Mouse (Mus musculus) megakaryocyte progenitor cell, adult 5-6 weeks (primary cell): ENCODE measurements around the gene Gm21988. TPM values are rescaled to one million over a fixed set of nuclear protein-coding genes. Genes with fewer than 3 reads are reported as not detected.

Source experiments
- ATAC-seq: replicated peaks from 2 replicates; pipeline ENCODE4 v1.8.0; 2016; ENCODE audit warnings: mild to moderate bottlenecking, moderate TSS enrichment, inconsistent platforms; ENCODE audit not compliant: poor library complexity
- total RNA-seq, 2 experiments: library from RNA; stranded (forward) in 1 of 2; stranded (reverse) in 1 of 2; fragments of 157-497, 149-512 nt in 1 of 2; fragments of 200-1000 nt in 1 of 2; gene quantifications; 2 replicates each; pipeline versions ENCODE4 v1.2.3 to v1.2.4; 2015 to 2017

The Gm21988 gene
- total RNA-seq, 2 experiments from 2014 or later = 2.4 to 4.1 TPM

GRCm38 (mm10) chr11:70237457-70238167 is 2.0 kb downstream of the Gm21988 start, which contains the start of gene 0610010K14Rik:
Gene 0610010K14Rik (minus strand): TSS chr11:70237914.
- peak; percentile 88 for ATAC-seq

GRCm38 (mm10) chr11:70236717-70237116 is 2.9 kb downstream of the Gm21988 start:
- ATAC-seq = no peak

- ATAC-seq = no peak
Measured at GRCm38 (mm10) chr11:70235254-70235900, 4.3 kb downstream of the Gm21988 start.

GRCm38 (mm10) chr11:70234497-70234896 is 5.1 kb downstream of the Gm21988 start:
- no peak for ATAC-seq

DNA sequence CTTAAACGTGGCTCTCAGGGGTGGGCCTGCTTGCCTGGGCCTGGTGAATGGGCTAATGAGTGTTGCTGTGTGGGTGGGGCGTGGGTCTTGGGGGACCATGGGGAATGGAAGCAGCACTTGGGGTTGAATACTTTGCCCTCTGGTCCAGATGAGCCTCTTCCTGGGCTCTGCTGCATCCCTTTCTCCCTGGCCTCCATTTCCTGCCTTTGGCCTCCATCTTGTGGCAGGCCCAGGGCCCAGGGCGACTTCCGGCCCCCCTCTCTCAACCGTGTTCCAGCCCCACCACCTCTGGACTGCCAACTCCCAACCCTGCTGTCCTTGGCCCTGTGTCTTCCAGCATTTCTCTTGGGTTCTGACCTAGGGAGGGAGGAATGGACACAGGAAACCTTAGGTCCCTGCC is 5.6 kb downstream of the Gm21988 start:
- ATAC-seq = no peak

DNA sequence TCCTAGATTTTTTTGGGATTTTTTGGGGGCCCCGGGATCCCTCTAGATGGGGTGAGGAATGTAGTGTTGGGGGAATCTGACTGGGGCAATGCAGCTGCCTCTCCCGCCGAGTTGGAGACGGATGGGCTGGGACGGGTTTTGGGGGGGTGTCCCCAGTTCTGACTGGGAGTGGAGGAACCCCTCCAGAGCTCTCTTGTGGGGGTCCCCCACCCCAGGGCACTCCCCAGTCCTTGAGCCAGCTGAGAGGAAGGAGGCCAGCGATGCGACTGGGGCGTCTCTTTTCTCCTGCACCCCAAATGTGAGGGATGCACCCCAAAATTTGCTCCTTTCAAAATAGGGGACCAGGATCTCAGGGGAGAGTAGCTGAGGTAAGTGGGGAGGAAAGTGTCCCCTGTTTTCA is 6.6 kb downstream of the Gm21988 start:
- no peak for ATAC-seq

- no peak for ATAC-seq
Measured at GRCm38 (mm10) chr11:70232546-70232945, 7.1 kb downstream of the Gm21988 start.

DNA sequence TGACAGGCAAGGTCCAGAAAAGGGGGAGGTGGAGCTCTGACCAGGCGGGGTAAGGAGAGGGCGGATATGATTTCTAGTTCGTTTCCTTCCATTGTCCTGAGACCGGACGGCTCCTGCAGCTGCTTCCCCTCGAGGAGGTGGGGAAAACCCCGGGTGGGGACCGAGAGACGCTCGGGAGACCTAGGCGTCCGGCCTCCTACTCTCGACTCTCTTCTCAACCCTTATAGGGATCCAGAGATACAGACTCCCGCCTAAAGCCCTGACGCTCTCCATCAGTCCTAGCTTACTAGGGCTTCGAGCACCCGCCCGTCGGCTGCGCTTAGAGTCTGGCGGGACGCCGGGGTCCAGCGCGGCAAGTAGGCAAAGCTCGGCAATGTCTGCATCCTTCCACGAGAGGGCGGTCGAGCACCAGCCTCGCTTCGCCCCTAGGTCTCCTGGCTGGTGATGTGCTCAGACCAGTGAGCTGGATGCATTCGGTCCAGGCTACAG is 9.3 kb downstream of the Gm21988 start:
- ATAC-seq = peak; percentile 89

DNA sequence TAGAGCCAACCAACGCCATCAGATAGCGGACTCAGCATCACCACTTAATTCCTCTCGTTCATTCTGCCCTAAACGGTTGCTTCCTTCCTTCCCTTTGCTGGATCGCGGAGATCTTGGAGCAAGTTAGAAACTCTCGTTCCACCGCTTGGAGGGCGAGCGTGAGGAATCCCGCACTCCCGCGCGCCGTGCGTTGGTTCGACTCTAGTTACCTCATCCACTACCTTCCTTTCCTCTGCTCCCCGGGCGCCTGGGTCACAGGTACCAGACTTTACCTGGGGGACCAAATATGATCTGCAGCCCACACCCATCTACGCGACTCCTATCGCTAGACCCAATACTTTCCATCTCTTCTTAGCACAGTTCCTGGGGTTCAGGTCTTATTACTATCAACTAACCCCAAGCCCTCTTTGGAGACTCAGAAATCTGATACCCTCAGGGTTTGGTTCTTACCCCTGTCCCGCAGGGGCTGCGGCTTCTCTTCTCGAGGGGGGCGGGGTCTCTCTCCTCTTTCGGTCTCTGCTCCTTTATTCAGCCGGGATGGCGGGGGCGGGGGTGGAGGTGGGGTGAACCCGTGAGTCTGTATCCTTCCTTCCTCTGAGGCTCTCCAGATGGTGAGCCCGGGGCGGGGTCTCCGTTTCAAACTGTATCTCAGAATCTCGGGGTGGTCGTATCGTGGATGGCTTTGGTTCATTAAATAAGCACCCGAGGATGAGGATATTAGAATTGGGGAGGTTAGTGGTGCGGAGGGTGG is 10.2 kb downstream of the Gm21988 start, which contains the start of gene Bcl6b:
TSS of gene Bcl6b (minus strand) at position 539 of the 751 bp plus-strand sequence.
- no peak for ATAC-seq

- ATAC-seq = peak; percentile 73
Measured at GRCm38 (mm10) chr11:70228828-70229227, 10.8 kb downstream of the Gm21988 start.

DNA sequence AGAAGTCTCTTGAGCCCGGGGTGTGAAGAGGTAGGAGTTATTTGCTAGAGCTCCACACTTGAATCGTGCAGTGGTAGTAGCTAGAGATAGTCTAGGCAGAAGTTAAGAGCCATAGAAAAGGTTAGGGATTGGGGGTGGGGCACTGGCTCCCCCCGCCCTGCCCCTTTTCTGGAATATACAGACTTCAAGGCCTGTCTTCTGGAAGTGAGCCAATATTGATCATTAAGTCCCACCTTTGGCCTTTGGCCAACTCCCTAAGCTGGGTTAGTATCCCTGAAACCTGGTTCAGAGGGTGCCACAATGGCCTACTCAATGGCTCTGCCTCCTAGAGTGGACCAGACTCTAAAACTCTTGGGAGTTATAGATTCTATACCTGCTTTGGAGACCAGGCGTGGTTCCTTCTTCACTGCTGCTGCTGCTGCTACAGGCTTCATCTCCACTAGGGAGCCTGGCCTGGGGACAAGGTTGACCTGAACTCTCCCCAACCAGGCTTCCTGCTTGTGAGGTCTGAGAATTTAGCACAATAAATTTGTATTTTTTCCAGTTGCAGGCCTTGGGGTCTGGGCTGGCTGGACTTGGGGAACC is 11.9 kb downstream of the Gm21988 start:
- ATAC-seq = no peak

DNA sequence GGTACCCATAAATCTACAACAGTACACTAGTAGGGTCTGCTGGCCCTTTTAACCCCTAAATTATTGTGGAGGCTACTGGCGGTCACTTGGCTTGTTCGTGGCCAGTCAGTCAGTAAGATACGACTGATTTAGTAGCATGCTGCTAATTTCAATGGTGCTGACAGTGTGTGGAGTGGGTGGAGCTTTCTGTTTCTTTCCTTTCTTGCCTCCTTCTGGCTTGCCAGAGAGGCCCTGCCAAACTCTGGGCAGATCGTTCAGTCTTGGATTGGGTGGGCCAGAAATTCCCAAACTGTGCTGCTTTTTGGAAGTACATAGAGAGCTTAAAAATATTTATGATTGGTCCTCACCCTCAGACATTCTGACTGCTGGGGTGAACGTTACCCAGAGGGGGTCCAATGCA is 12.5 kb downstream of the Gm21988 start:
- ATAC-seq = no peak

GRCm38 (mm10) chr11:70226602-70226890 is 13.1 kb downstream of the Gm21988 start:
- ATAC-seq = no peak

GRCm38 (mm10) chr11:70225798-70226601 is 13.6 kb downstream of the Gm21988 start:
- no peak for ATAC-seq

DNA sequence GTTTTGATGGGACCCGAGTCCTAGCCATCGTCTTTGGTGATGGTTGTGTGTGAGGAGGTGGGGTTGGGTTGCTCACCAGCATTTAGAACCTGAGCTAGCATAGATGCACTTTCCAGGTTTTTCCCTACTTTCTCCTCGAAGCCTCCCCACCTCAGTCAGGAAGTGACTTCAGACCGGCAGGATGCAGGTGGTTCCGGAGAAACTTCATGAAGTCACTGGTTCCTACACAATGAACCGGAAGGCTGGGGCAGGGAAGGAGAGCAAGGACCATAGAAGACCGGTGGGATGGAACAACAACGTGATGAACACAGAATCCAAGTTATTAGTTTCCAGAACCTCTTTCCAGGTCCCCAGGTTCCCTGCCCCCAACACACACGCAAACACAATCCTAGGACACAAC is 15.9 kb downstream of the Gm21988 start:
- no peak for ATAC-seq

- peak; percentile 68 for ATAC-seq
Measured at GRCm38 (mm10) chr11:70221603-70222500, 17.8 kb downstream of the Gm21988 start.

DNA sequence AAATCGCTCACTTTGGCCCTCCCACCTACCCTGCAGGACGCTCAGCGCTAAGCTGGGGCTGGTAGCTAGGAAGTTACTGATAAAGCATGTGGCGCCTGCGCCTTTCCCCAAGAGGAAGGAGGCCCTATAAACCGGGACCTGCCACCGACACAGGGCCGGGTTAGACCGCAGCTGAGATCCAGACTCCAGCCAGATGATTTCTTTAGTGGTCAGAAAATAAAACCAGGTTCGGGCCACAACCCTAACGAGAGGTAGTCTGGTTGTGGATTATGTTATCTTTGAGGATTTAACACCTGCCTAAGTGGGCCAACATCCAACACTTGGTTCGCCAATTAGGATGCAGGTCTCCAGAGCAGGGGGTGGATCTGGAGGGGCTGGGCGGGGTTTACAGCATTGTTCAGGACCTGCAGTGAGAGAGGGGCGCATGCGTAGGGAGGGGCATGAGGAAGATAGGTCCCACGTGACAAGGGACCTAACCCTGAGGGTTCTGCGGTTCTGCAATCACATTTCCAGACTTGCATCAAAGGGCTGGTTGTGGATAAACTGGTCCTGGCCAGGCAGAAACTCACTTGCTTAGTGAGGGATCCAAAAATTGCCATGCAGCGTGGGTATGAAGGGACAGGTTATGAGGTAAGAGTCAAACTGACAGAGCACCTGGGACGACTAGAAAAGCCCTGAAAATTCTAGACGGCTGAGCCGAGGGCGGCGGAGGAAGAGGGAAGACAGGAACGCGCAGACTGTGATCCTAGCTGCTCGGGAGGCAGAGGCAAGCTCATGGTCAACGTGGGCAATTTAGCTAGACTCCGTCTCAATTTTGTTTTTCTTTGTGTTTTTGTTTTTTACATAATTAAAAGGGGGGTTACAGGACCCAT is 18.7 kb downstream of the Gm21988 start, which contains the start of gene Slc16a13:
TSS of gene Slc16a13 (minus strand) at position 334 of the 872 bp plus-strand sequence.
- ATAC-seq = peak; percentile 79

DNA sequence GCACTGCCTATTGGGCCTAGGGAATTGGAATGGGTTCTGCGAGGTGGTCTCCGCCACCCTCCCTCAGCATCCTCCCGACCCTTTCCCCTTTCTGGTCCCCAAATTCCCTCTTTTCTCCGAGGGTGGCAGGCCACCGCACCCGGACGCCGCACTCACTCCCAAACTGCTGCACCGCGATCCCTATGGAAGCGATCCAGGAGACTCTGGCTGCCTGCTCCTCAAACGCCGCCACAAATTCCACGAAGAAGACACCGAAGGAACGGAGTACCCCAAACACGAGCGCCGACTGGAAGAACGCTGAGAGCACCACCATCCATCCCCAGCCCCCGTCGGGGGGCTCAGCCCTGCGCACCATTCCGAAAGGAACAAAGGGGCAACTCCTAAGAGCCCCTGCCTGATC is 19.3 kb downstream of the Gm21988 start:
- ATAC-seq = no peak
